Mouse (Mus musculus): ENCODE measurements around the gene Inpp5f. TPM values are rescaled to one million over a fixed set of nuclear protein-coding genes. Genes with fewer than 3 reads are reported as not detected.
A peak's percentile ranks its signal among the peaks of the same experiment; 100 is the strongest.

Inpp5f gene
- polyA plus RNA-seq, 1 experiment from 2014 or later: 8.3 TPM

GRCm38 (mm10) chr7:128744684-128745485 lies 133.8 kb downstream of the Inpp5f start, which contains the start of gene Sec23ip:
Sec23ip (plus strand) TSS chr7:128744943.
- Histone ChIP-seq H3K36me3 (ENCODE audit: control insufficient read depth, insufficient read depth) (peaks cover under 1% of the 10 kb centered on the region; the same call in 1 of the 2 replicates), H3K4me2 (replicated peaks; ENCODE audit: low read depth) (peak within 1 kb of the TSS; percentile 76), H3K27me3 (replicated peaks; ENCODE audit: control insufficient read depth, insufficient read depth, low read length) (no peaks in the 10 kb centered on the region), H3K4me1 (replicated peaks; ENCODE audit: control insufficient read depth, insufficient read depth, low read length) (peaks cover 24% of the 10 kb centered on the region), H3K4me3 (ENCODE audit: low read depth, low read length) (peak within 1 kb of the TSS; percentile 74), H3K27ac (ENCODE audit: low read depth, low read length) (peak within 1 kb of the TSS; percentile 73), H3K9ac (ENCODE audit: low read depth, low read length) (peak within 1 kb of the TSS; percentile 67), H3K9me3 (ENCODE audit: control insufficient read depth) (no peaks in the 10 kb centered on the region)
- no peak for TF ChIP-seq CTCF (IDR thresholded peaks at IDR 0.05; ENCODE audit: low read depth)
- WGBS: under 1% methylated on average over 55 of the region's 55 CpGs
- ATAC-seq: peak; percentile 84

Other genes starting within 250 kb of the Inpp5f start
- gene Rgs10, start 192.6 kb upstream of the Inpp5f start, polyA plus RNA-seq (2015; fragmentation: Nextera tagmentation; extraction: Ambion mirVana): 20.9 and 23.8 TPM in 2 replicates
- gene Tial1, start 149.6 kb upstream of the Inpp5f start, polyA plus RNA-seq (2015; fragmentation: Nextera tagmentation; extraction: Ambion mirVana): 17.3 and 18.9 TPM in 2 replicates
- gene Bag3, start 87.7 kb upstream of the Inpp5f start, polyA plus RNA-seq (2015; fragmentation: Nextera tagmentation; extraction: Ambion mirVana): 7.4 and 7.5 TPM in 2 replicates
- gene Mcmbp, start 129.2 kb downstream of the Inpp5f start, polyA plus RNA-seq (2015; fragmentation: Nextera tagmentation; extraction: Ambion mirVana): 25.0 and 26.5 TPM in 2 replicates
- gene Sec23ip, start 133.6 kb downstream of the Inpp5f start, polyA plus RNA-seq (2015; fragmentation: Nextera tagmentation; extraction: Ambion mirVana): 15.3 and 17.2 TPM in 2 replicates

Data from intestine, postnatal 0 days (tissue).